Mouse (Mus musculus) midbrain, embryonic 15.5 days (tissue): Measurements from ENCODE around the gene Mcmbp. TPM values are rescaled to one million over a fixed set of nuclear protein-coding genes. Genes with fewer than 3 reads are reported as not detected.
"Not testable (repeated sequence)": the region's sequence is repeated elsewhere in the genome, so short reads cannot be mapped to it uniquely, and the experiment has no call there.

ENCODE experiments used
- ATAC-seq: fragments of 200-750 bp; cut with Nextera tagmentation; replicated peaks from 2 replicates; pipeline ENCODE4 v1.8.0; 2017; ENCODE audit warnings: moderate TSS enrichment
- H3K27ac ChIP-seq: fragments of 300-500 bp; sonication (generic); 2 replicates; pipeline ENCODE4 v1.5.1; 2015; ENCODE audit warnings: mild to moderate bottlenecking, inconsistent platforms
- H3K27me3 ChIP-seq: fragments of 300-500 bp; sonication (generic); replicated peaks from 2 replicates; pipeline ENCODE4 v1.6.1; 2015; ENCODE audit warnings: inconsistent platforms
- H3K36me3 ChIP-seq: fragments of 300-500 bp; sonication (generic); replicated peaks from 2 replicates; pipeline ENCODE4 v1.6.1; 2015; ENCODE audit warnings: inconsistent platforms
- H3K4me1 ChIP-seq: fragments of 300-500 bp; sonication (generic); 2 replicates; pipeline ENCODE4 v1.6.1; 2015; ENCODE audit warnings: inconsistent platforms
- H3K4me2 ChIP-seq: fragments of 300-500 bp; sonication (generic); 2 replicates; pipeline ENCODE4 v1.6.1; 2015; ENCODE audit warnings: inconsistent platforms, mild to moderate bottlenecking, moderate library complexity
- H3K4me3 ChIP-seq: fragments of 300-500 bp; sonication (generic); 2 replicates; pipeline ENCODE4 v1.5.1; 2015; ENCODE audit warnings: mild to moderate bottlenecking, inconsistent platforms
- H3K9ac ChIP-seq: fragments of 300-500 bp; sonication (generic); 2 replicates; pipeline ENCODE4 v1.6.1; 2015; ENCODE audit warnings: mild to moderate bottlenecking, inconsistent platforms
- H3K9me3 ChIP-seq: fragments of 300-500 bp; sonication (generic); 2 replicates; pipeline ENCODE4 v1.6.1; 2016; ENCODE audit warnings: inconsistent platforms
- WGBS: fragments of 180-500 bp; shearing (Covaris S2); methylation state at CpG from one replicate; pipeline ENCODE4 v1.1.7; 2015; ENCODE audit warnings: mixed read lengths; 5-methylcytosine and 5-hydroxymethylcytosine counted together
- polyA plus RNA-seq: library from polyadenylated mRNA; unstranded; fragments of >200 nt; fragmentation: Nextera tagmentation; extraction: Ambion mirVana; gene quantifications from 2 replicates; pipeline ENCODE4 v1.2.1, GENCODE M21; 2015

Mcmbp gene
- polyA plus RNA-seq, 1 experiment from 2014 or later = 48.7 TPM

DNA sequence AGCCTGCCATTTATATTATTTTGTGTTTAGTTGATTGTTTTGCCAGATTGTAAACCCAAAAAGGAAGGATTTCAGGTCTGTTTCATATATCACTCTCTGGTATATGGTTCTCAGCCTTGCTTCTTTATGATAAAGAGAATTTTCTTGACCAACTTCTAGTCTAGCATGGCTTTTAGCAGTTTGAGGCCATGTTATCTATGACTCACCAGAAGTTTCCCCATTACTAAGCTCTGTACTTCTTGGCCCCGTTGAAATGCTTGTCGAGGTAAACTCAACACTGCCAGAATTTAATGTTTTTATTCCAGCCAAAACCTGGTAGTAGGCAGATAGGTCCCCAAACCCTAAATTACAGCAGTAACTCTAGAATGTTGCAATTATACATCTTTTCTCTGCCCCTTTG lies 3.6 kb upstream of the Mcmbp start:
- 63% methylated on average over 2 of the region's 2 CpGs for WGBS
- Histone ChIP-seq H3K27ac (0 out of 2 replicates have a peak overlapping the region, but pooled peaks have one; percentile 80), H3K4me2 (peak overlapping the region; percentile 68), H3K4me1 (peaks cover 48% of the 10 kb centered on the region), H3K9ac (no peak overlapping the region), H3K4me3 (peak overlapping the region; percentile 76), H3K27me3 (no peaks in the 10 kb centered on the region), H3K36me3 (no peaks in the 10 kb centered on the region), H3K9me3 (no peaks in the 10 kb centered on the region)
- no peak for ATAC-seq

DNA sequence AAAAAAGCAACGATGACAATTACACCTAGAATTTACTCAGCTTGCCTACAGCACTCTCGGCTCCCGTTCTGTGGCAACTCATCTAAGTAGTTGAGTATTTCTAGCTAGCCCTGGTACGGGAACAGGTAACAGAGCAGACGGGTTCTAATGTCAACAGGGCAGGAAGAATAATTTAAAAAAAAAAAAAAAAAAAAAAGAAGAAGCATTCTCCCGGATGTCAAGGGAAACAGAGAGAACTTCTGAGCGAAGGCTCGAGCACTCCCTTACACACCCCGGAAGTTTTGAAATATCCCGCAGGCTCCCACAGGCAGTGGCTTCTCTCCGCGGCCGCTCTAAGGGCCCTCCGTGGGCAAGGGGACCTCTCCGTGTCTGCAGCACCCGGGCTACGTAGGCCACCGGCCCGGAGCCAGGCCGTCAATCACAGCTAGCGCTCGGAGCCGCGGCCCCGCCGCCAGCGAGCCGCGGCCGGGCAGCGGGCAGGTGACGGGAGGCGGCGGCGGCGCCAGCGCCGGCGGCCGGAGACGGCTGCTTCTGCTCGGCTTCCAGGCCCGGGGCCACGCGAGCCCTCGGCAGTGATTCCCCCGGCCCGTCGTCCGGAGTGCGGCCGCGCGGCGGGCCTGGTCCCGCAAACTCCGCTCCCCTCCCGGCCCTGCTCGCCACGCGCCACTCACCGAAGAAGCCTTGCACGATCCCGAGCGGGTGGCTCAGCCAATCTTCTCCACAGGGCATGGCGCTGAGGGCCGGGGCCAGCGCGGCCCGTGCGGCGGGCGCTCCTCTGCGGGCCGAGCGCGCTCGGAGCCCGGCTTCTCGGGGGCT lies 625 bp downstream of the Mcmbp start:
- H3K27me3 ChIP-seq = no peaks in the 10 kb centered on the region
- H3K4me2 ChIP-seq = peak overlapping the region; percentile 69
- WGBS = under 1% methylated on average over 80 of the region's 80 CpGs
- H3K4me3 ChIP-seq = peak overlapping the region; percentile 83
- no peaks in the 10 kb centered on the region for H3K9me3 ChIP-seq
- no peaks in the 10 kb centered on the region for H3K36me3 ChIP-seq
- ATAC-seq = peak; percentile 57
- H3K27ac ChIP-seq = peak overlapping the region; percentile 90
- peak overlapping the region; percentile 88 for H3K9ac ChIP-seq
- peaks cover 27% of the 10 kb centered on the region for H3K4me1 ChIP-seq

DNA sequence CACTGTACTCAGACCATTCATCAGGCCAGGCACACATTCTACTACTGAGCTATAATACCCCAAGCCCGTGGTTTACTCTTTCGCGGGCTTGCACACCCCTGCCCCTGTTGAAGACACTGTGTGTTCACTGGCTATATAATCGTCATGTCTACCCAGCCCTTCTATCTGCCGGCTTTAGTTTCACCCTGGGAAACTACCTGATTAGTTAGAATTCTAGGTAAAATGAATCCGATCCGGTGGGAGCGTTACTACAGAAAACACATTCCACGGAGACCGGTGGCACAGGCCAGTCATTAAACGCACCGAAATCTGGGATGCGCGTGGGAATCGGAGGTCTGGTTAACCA lies 1.2 kb downstream of the Mcmbp start:
- Histone ChIP-seq H3K36me3 (no peaks in the 10 kb centered on the region), H3K4me2 (peak overlapping the region; percentile 69), H3K4me3 (peak overlapping the region; percentile 83), H3K27ac (no peak overlapping the region), H3K9me3 (no peaks in the 10 kb centered on the region), H3K9ac (peak overlapping the region; percentile 88), H3K27me3 (no peaks in the 10 kb centered on the region), H3K4me1 (peaks cover 24% of the 10 kb centered on the region)
- no peak for ATAC-seq
- under 1% methylated on average over 15 of the region's 15 CpGs for WGBS

DNA sequence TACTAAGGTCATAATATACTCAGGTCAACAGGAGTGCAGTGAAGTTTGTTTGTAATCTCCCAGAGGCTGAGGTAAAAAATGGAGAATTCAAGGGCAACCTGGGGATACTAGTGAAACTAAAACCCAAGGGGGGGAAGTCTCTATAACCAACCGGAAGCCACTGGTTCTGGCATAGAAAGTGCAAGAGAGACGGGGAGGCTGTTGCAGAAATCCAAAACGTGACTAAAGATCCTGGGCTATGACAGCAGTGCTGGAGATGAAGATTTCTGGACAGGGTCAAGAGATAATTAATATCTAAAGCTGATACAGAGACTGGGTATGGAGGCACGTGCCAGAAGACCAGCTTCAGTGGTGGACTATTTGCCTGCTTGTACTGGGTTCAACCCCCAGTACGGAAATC lies 2.3 kb downstream of the Mcmbp start:
- 80% methylated on average over 5 of the region's 5 CpGs for WGBS
- H3K9ac ChIP-seq = no peak overlapping the region
- ATAC-seq = no peak
- peaks cover 21% of the 10 kb centered on the region for H3K4me1 ChIP-seq
- H3K4me3 ChIP-seq = no peak overlapping the region
- H3K36me3 ChIP-seq = no peaks in the 10 kb centered on the region
- H3K27ac ChIP-seq = no peak overlapping the region
- H3K4me2 ChIP-seq = peak overlapping the region; percentile 69
- H3K27me3 ChIP-seq = no peaks in the 10 kb centered on the region
- no peaks in the 10 kb centered on the region for H3K9me3 ChIP-seq

DNA sequence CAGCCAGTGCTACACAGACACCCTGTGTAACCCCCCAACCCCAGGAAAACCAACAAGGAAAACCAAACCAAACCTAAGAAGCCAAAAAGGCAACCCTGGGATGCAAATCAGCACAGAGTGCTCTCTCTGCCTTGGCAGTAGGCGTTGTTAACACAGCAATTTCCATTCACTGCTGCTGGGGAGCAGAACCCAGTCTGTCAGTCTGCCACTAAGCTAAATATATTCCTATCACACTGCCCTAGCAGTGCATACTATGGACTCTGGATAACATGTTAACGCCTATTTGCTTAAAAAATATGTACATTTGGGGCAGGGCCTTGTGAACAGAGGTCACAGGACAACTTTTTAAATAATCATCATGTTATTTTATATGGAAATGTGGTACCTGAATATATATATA lies 8.7 kb downstream of the Mcmbp start:
- H3K4me2 ChIP-seq = no peak overlapping the region
- no peak overlapping the region for H3K27ac ChIP-seq
- H3K4me3 ChIP-seq = no peak overlapping the region
- no peak for ATAC-seq
- no peaks in the 10 kb centered on the region for H3K36me3 ChIP-seq
- H3K9ac ChIP-seq = no peak overlapping the region
- peaks cover 14% of the 10 kb centered on the region for H3K4me1 ChIP-seq
- 76% methylated on average over 2 of the region's 2 CpGs for WGBS
- no peaks in the 10 kb centered on the region for H3K27me3 ChIP-seq
- H3K9me3 ChIP-seq = no peaks in the 10 kb centered on the region

DNA sequence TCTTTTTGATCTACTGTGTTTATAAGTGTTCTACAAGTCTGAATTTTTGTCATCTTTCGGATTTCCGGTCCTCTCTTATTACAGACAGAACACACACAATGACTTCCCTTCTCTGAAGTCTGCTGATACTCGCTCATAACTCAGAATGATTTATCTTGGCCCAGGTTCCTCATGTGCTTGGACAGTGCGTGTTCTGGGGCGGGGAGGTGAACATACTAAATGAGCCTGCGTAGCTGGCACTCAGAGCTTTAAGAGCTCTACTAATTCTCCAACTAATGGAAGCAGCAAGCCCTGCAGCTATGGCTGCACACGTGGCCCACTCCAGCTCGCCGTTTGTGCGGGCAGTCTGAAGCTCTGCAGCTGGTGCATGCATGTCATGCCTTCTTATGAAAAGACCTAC lies 11.6 kb downstream of the Mcmbp start:
- H3K9ac ChIP-seq = no peak overlapping the region
- peaks cover 22% of the 10 kb centered on the region for H3K4me1 ChIP-seq
- no peaks in the 10 kb centered on the region for H3K27me3 ChIP-seq
- H3K9me3 ChIP-seq = no peaks in the 10 kb centered on the region
- no peak for ATAC-seq
- no peak overlapping the region for H3K4me2 ChIP-seq
- WGBS = 90% methylated on average over 10 of the region's 10 CpGs
- no peak overlapping the region for H3K27ac ChIP-seq
- no peak overlapping the region for H3K4me3 ChIP-seq
- no peaks in the 10 kb centered on the region for H3K36me3 ChIP-seq

DNA sequence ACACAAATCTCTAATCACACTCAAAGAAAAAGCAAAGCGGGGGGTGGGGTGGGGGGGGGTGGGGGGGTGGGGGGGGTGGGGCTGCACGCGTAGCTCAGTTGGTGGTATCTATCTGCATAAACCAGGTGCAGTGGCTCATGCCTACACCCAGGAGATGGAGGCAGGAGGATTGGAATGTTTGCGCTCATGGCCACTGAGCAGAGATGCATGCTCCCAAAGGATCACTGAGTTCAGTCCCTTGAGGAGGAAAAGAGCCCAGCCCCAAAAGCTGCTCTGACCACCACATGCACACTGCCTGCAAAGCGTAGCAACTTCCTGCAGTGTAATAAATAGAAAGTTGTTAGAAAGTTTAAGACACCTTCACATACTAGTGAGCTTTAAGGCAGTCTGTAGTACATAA lies 12.6 kb downstream of the Mcmbp start:
- WGBS = 31% methylated on average over 5 of the region's 5 CpGs
- Histone ChIP-seq H3K36me3 (peaks cover 3% of the 10 kb centered on the region; the same call in 1 of the 2 replicates), H3K4me3 (no peak overlapping the region), H3K4me1 (peaks cover 22% of the 10 kb centered on the region), H3K9ac (no peak overlapping the region), H3K27me3 (no peaks in the 10 kb centered on the region), H3K9me3 (no peaks in the 10 kb centered on the region), H3K27ac (no peak overlapping the region), H3K4me2 (no peak overlapping the region)
- ATAC-seq = no peak

DNA sequence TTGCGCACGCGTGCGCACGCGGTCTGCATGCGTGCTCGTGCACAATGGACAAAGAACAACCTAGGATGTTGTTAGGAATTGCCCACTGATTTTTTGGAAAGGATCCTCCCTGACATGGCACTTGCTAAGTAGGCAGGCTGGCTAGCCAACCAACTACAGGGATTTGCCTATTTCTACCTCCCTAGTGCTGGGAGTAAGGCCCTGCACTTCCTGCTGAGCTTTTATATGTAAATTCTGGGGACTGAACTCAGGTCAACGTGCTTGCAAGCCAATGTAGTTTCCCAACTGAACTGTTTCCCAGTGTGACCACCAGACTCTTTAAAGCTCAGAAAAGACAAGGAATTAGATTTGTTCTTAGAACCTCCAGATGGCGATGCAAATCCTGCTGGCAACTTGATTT lies 13.3 kb downstream of the Mcmbp start:
- no peaks in the 10 kb centered on the region for H3K27me3 ChIP-seq
- H3K9ac ChIP-seq = no peak overlapping the region
- peaks cover 22% of the 10 kb centered on the region for H3K4me1 ChIP-seq
- 38% methylated on average over 10 of the region's 10 CpGs for WGBS
- no peaks in the 10 kb centered on the region for H3K9me3 ChIP-seq
- no peak overlapping the region for H3K27ac ChIP-seq
- ATAC-seq = no peak
- peaks cover 6% of the 10 kb centered on the region; the same call in 1 of the 2 replicates for H3K36me3 ChIP-seq
- no peak overlapping the region for H3K4me2 ChIP-seq
- no peak overlapping the region for H3K4me3 ChIP-seq

DNA sequence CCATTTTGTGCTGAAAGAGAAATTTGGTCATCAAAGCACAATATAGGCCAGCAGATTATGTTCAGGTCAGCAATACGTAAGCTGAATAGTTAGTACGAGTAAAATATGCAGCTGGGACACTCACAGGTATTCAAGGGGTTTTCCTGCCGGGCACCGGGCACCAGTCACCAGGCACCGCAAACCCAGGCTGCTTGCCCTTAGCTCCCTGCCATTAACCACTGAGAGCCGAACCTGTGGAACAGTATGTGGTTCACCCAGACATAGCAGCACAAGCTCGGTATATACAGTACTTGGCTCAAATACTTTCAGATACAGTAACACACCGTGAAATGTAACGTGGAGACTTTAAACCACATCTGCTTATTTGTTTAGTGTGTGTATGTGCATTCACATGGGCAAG lies 15.1 kb downstream of the Mcmbp start:
- H3K4me2 ChIP-seq = no peak overlapping the region
- peaks cover 6% of the 10 kb centered on the region; the same call in 1 of the 2 replicates for H3K36me3 ChIP-seq
- no peaks in the 10 kb centered on the region for H3K9me3 ChIP-seq
- no peak overlapping the region for H3K27ac ChIP-seq
- no peak overlapping the region for H3K4me3 ChIP-seq
- no peaks in the 10 kb centered on the region for H3K27me3 ChIP-seq
- H3K9ac ChIP-seq = no peak overlapping the region
- peaks cover 18% of the 10 kb centered on the region for H3K4me1 ChIP-seq
- 0 out of 2 replicates have a peak, but pooled peaks have one; percentile 37 for ATAC-seq
- WGBS = 81% methylated on average over 9 of the region's 9 CpGs

DNA sequence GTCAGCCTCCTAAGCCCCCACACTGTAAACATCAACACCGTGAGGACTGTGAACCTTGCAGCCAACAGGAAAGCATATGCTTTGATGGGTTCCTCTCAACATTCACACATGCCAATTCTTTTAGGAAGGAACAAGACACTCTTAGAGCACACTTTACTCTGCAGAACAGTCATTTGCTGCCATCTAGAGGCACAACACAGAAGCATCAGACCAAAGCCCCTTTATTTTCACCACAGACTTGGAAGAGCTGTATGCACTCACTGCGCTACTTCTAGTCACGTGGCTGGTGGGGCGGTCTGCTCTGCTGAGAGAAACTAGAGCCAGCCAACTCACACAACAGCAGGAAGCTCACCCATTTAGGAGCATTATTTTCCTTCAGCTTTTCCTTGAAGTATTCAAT lies 15.5 kb downstream of the Mcmbp start:
- Histone ChIP-seq H3K9me3 (no peaks in the 10 kb centered on the region), H3K4me2 (no peak overlapping the region), H3K4me3 (no peak overlapping the region), H3K27ac (no peak overlapping the region), H3K36me3 (peaks cover 9% of the 10 kb centered on the region), H3K27me3 (no peaks in the 10 kb centered on the region), H3K9ac (no peak overlapping the region), H3K4me1 (peaks cover 18% of the 10 kb centered on the region)
- ATAC-seq = peak; percentile 82
- 32% methylated on average over 4 of the region's 4 CpGs for WGBS

DNA sequence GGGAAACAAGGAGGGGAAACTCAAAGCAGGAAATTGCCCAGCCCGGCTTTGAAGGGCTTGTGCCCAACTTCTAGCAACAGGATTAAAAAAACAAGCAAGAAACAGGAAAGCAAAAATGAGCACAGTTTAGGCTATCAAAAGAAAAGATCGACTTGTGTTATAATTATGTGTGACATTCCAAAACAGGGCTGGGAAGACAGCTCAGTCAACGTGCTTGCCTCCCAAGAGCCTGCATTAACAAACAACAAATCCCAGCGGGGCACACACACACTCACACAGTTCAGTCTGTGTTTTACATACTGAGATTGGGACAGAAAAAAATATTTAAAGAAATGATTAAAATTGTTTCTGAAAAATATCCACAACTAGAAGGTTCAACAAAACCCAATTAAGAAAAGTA lies 22.3 kb downstream of the Mcmbp start:
- Histone ChIP-seq H3K9me3 (no peaks in the 10 kb centered on the region), H3K4me2 (no peak overlapping the region), H3K27ac (no peak overlapping the region), H3K4me1 (no peaks in the 10 kb centered on the region), H3K9ac (no peak overlapping the region), H3K4me3 (no peak overlapping the region), H3K27me3 (no peaks in the 10 kb centered on the region), H3K36me3 (peaks cover 48% of the 10 kb centered on the region)
- no peak for ATAC-seq
- 74% methylated on average over 4 of the region's 4 CpGs for WGBS

DNA sequence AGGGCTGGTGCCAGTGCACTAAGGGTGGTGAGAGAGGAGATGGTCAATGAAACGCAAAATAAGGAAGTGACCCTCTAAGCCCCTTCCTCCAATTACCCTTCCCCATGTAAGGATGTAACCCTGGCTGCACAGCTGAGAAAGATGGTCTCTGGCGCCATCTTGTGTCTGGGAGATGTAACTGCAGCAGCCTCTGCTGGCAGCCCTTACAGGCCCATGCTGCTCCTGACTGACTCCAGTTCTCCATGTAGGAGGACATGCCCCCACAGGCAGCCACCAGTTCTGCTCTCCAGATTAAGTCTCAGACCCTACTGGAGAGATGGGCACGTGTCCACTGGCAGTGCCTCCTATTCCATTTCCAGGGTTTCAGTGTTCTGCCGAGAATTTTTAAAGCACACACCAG lies 34.6 kb downstream of the Mcmbp start:
- peak; percentile 66 for ATAC-seq

DNA sequence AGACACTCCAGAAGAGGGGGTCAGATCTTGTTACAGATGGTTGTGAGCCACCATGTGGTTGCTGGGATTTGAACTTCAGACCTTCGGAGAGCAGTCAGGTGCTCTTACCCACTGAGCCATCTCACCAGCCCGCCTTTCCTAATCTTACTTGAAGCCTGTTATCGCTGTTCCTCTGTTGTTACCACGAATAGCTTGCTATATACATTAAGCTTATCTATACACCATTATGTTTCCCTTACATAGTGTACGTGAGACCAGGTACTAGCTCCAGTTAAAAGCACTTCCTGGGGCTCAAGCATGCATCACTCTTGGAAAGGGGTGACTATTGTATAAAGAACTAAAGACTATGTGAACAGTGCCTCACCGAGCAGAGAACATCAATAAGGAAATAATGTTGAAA lies 40.3 kb downstream of the Mcmbp start:
- not testable (repeated sequence) for ATAC-seq, H3K4me3 ChIP-seq, H3K4me2 ChIP-seq, H3K9ac ChIP-seq, H3K27ac ChIP-seq, H3K9me3 ChIP-seq, H3K27me3 ChIP-seq, H3K4me1 ChIP-seq
- peaks cover 49% of the 10 kb centered on the region for H3K36me3 ChIP-seq
- 91% methylated on average over 6 of the region's 6 CpGs for WGBS

More for the DNA sequence above, 34.6 kb downstream of the Mcmbp start:
- H3K36me3 ChIP-seq = peaks cover 81% of the 10 kb centered on the region
- WGBS = 23% methylated on average over 4 of the region's 4 CpGs
- no peak overlapping the region for H3K27ac ChIP-seq
- no peaks in the 10 kb centered on the region for H3K9me3 ChIP-seq
- H3K4me3 ChIP-seq = no peak overlapping the region
- H3K4me1 ChIP-seq = no peaks in the 10 kb centered on the region
- no peak overlapping the region for H3K4me2 ChIP-seq
- H3K27me3 ChIP-seq = no peaks in the 10 kb centered on the region
- H3K9ac ChIP-seq = no peak overlapping the region
